Mouse (Mus musculus): ENCODE data around the gene Pvr.

DNA sequence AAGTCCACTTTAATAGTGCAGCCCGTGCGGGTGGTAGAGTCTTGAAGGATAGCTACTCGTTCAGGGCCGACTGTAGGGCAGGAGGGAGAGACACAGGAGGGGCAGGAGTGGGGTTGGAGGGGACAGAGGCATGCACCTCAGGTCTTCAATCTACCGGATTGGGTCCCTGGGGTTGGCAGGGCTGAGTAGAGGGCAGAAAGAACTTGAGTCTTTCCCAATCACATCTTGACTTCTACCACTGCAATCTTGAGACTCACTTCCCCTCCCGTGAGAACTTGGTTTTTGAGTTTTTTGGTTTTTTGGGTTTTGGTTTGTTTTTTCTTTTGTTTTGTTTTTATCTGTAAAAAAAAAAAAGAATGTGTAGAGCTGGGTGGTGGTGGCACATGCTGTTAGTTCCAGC lies 64.7 kb downstream of the Pvr start:
- TF ChIP-seq GATA1 (IDR thresholded peaks at IDR 0.05; ENCODE audit: low read length) (no peak), TAL1 (IDR thresholded peaks at IDR 0.05; ENCODE audit: low read length) (no peak)

Data from erythroblast, embryonic 14.5 days (primary cell).